Mouse (Mus musculus): ENCODE results near the gene Olfr1185-ps1.

- TF ChIP-seq CTCF (IDR thresholded peaks at IDR 0.05; ENCODE audit: extremely low read depth, insufficient read depth, insufficient read length, insufficient replicate concordance): no peak
- TF ChIP-seq POLR2A (IDR thresholded peaks at IDR 0.05; ENCODE audit: low read depth, low read length): no peak
Measured at GRCm38 (mm10) chr2:88449031-88449430, 44.1 kb upstream of the Olfr1185-ps1 start, which contains the start of gene Gm13757.
